Mouse (Mus musculus) layer of hippocampus, adult 9-10 months (tissue): ENCODE results near the gene Rere.
"Not testable (repeated sequence)": the region's sequence is repeated elsewhere in the genome, so short reads cannot be mapped to it uniquely, and the experiment has no call there.

Experiments used
- DNase-seq: peaks from one replicate; pipeline ENCODE4 v3.0.0; 2022; ENCODE audit warnings: low spot score

Rere gene

DNA sequence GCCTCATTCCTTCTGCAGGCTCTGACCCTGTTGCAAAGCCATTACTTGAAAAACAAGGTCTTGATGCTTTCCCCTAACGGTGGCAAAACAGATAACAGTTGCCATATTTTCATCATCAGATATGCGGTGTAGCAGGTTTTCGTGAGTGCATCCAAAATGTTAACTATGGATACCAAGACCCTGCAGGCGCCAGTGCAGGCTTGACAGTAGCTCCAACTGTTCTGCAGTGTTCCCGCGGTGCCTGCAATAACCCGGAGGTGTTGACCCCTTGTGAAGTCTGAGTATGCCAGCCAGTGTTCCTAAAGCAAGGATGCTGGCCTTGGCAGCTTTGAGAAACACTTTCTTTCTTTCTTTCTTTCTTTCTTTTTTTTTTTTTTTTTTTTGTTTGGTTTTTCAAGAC lies 26.3 kb upstream of the Rere start:
- no peak for DNase-seq

DNA sequence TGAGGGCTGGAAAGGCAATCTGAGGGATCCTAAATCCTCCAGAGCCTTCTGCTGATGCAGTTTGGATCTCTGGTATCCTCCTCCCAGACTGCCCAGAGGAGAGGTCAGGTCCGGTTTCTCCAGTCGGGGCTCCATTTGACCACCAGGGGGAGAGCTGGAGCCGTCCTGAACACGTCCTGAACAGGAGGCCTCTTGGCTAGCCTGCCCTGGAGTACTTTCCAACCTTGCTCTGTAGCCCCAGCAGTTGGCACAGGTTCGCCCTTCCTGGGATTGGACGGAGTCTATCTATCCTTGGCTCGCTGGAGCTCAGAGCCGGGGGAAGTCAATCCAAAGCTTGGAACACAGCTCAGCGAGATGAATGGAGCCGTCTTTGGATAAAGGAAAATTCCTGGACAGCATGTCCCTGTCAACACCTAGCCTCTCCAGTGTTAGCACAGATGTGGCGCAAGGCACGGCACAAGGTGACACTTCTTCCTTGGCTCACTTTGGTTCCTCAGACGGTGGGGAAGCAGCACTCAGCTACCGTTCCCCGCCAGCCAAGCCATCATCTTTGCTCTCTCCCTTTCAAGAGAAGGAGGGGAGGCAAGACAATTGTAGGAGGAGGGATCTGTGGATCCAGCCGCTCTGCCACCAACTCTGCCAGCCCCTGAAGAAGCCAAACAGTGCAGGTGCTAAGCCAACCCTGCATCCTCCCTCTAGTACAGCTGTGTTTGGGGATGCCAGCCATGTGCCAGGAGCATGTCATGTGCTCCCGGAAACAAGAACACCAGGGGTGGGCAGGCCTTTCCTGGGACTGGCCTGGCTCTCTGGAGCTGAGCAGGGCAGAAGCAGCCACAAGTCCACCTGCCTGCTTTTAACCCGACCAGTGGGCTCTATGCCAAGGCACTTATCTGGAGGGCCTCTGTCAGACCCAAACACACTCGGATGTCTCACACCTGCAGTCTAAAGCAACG lies 23.9 kb upstream of the Rere start:
- no peak for DNase-seq

DNA sequence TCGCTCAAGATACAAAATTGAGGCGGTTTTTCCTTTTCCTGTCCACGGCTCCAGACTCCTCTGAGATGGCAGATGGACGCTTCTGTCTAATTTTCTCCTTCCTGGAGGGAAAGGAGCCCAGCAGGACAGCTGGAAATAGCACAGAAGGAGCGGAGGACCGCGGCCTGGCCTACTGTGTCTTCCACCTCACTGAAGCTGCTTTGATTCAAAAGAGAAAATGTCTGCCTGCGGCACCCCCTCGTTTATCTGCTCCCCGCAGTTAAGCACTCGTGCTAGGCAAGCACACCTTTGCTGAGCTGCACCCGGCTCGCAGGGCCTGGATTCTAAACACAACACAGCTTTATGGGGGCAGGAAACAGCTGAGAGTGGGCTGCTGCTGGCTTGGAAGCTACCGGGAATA lies 23.1 kb upstream of the Rere start:
- DNase-seq, result no peak

GRCm38 (mm10) chr4:150259577-150259976 lies 21.9 kb upstream of the Rere start:
- DNase-seq, result no peak

- DNase-seq, result no peak
Observed at GRCm38 (mm10) chr4:150260111-150260510, 21.3 kb upstream of the Rere start.

DNA sequence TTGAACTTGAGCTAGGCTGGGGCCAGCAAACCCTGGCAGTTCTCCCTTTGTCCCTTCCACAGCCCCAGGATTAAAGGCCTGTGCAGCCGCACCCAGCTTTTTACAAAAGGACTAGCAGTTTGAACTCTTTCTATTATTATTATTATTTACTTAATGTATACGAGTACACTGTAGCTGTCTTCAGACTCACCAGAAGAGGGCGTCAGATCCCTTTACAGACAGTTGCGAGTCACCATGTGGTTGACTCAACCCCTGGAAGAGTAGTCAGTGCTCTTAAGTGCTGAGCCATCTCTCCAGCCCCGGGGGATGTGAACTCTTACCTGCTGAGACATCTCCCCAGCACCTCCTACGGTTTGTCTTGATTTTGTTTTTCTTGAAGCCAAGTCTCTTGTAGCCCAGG lies 20.7 kb upstream of the Rere start:
- DNase-seq, result no peak

DNA sequence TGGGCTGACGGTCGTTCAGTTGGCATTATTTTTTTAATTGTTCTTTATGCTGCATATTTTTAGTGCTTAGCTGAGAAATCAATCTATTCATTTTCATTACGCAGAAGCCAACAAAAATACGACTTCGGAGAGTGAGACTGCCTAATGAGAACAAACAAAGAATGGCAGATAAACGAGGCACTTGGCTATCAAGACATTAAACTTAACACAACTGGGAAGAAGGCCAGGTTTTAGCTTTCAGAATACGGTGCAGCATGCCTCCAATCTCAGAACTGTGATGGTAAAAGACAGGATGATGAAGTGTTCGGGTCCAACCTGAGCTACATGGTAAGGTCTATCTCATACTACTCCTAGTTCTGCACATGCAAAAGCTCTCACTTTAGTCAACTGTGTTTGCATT lies 19.1 kb upstream of the Rere start:
- no peak for DNase-seq

- DNase-seq, result no peak
Observed at GRCm38 (mm10) chr4:150264903-150265302, 16.5 kb upstream of the Rere start.

DNA sequence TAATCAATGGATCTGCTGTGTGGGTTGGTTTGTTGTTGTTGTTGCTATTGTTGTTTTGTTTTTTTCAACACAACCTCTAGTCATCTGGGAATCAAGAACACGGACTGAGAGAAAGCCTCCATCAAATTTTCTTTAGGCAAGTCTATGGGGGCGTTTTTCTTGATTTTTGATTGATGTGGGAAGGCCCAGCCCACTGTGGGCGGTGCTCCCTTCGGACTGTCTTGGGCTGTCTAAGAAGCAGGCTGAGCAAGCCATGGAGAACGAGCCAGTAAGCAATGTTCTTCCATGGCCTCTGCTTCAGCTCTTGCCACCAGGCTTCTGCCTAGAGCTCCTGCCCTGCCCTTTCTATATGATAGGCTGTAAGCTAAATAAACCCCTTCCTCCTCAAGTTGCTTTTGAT lies 16.0 kb upstream of the Rere start:
- no peak for DNase-seq

GRCm38 (mm10) chr4:150266655-150267223 lies 14.7 kb upstream of the Rere start:
- DNase-seq, result no peak

GRCm38 (mm10) chr4:150268674-150269653 lies 12.5 kb upstream of the Rere start:
- DNase-seq, result no peak

DNA sequence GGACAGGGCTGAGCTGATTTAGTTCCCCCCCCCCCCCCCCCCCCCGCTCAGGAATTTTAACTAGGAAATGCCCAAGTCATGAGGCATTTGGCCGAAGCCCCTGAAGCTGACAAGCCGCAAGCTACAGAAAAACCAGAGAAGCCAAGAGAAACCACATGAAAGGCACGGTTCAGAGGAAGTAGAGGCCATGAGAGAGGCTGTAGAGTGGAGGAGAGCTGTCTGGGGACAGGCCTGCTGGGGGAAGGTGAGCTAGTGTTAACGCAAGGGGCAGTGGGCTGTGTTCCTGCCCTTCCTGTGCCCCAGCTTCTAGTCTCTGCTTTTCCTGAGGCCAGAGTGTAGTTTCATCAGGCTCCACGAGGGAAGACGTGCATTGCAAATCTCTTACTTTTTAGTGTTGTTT lies 11.8 kb upstream of the Rere start:
- no peak for DNase-seq

- DNase-seq, result not testable (repeated sequence)
Observed at GRCm38 (mm10) chr4:150270718-150271117, 10.7 kb upstream of the Rere start.

GRCm38 (mm10) chr4:150272725-150273124 lies 8.7 kb upstream of the Rere start:
- DNase-seq, result no peak

DNA sequence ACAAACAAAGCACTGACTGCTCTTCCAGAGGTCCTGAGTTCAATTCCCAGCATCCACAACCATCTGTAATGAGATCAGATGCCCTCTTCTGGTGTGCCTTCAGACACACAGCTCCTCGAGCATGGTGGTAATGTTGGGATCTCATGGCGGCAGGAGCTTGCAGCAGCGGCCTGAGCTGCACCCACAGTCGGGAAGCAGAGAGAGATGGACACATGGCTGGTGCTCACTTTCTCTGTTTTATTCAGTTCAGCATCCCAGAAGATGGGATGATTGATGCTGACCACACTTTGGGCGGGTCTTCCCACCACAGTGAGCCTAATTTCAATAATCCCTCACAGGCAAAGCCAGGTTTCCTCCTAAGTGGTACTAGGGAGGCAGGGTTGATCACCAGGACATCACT lies 5.9 kb upstream of the Rere start:
- no peak for DNase-seq

DNA sequence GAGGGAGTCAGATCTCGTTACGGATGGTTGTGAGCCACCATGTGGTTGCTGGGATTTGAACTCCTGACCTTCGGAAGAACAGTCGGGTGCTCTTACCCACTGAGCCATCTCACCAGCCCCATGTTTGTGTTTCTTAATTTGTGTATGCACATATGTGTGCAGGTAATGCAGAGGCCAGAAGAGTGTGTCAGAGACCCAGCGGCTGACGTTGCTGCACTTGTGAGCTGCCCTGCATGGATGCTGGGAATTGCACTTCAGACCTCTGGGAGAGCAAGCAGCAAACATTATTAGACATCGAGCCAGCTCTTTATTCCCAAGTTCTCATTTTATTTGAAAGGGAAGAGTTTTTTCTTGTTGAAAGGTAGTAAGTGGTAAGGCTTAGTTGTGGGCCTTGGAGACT lies 2.1 kb upstream of the Rere start:
- DNase-seq, result not testable (repeated sequence)

- DNase-seq, result no peak
Observed at GRCm38 (mm10) chr4:150280002-150280401, 1.4 kb upstream of the Rere start.

GRCm38 (mm10) chr4:150280459-150280858 lies 987 bp upstream of the Rere start:
- no peak for DNase-seq

GRCm38 (mm10) chr4:150281891-150282630 lies 615 bp downstream of the Rere start:
- DNase-seq, result no peak

DNA sequence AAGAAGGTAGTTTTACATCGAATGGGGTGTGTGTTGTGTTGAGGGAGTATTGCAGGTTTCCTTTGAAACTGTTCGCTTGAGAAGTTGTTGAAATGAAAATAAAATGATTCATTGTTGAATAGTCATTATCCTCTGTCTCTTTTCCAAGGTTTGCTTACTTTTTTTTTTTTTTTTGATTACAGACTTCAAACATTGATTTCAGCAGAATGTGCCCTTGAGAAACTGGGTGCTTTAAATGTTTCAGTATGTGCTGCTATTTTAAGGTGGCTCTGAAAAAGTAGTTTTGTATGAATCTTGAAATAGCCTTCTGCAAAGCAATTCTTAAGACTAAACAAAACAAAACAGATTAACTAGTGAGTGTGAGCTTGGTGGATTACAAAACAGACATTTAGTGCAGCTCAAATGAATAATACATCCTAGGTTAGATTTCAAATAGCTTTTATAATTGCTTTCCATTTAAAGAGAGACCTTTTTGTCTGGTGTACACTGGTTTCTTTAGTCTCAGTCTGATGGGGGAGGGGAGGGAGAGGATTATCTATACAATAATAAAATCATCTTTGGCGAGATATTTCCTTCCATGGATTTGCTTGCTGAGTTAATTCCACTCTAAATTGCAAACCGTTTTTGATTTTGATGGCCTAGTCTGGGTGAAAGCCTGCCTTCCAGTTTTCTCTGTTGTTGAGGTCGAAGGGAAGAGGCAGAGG lies 1.3 kb downstream of the Rere start:
- DNase-seq, result no peak

DNA sequence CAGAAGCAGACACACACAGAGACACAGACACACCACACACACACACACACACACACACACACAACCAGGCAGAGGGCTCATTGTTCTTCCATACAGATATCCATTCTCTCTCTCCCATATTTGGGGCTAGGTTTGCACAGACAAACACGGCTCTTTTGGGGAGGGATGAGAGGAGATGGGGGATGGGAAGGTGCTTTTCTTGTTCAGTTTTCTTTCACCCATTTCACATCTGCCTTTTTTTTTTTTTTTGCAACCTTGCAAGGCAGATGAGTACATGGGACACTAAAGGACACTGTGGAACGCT lies 1.8 kb downstream of the Rere start:
- no peak for DNase-seq
